Mouse (Mus musculus) hematopoietic stem cell, adult 5-6 weeks (primary cell): ENCODE measurements around the gene Akip1. TPM values are rescaled to one million over a fixed set of nuclear protein-coding genes. Genes with fewer than 3 reads are reported as not detected.

Experiments used
- ATAC-seq, 2 experiments: fragments of 125-278 bp in 1 of 2; replicated peaks in 1 of 2; 2 replicates each; pipeline ENCODE4 v1.8.0; 2016 to 2017; ENCODE audit warnings: inconsistent platforms in 2 of 2, mild to moderate bottlenecking in 2 of 2, moderate number of reproducible peaks in 2 of 2, low read depth in 1 of 2, moderate TSS enrichment in 1 of 2; ENCODE audit not compliant: low FRiP score in 2 of 2, poor library complexity in 2 of 2, severe bottlenecking in 2 of 2, insufficient read depth in 1 of 2, low TSS enrichment in 1 of 2
- total RNA-seq: library from RNA; stranded (forward); fragments of 172-1452, 232-1000 nt; gene quantifications from 2 replicates; pipeline ENCODE4 v1.2.3, GENCODE M21; 2017

The Akip1 gene
- 20.6 and 31.3 TPM in 2 replicates for total RNA-seq

- peak; percentile 90 to 94 for ATAC-seq
These were observed at the start of gene Akip1, which contains the start of gene St5 for GRCm38 (mm10) chr7:109703190-109704015. TSS of gene Akip1 (plus strand) at chr7:109703690. TSS of gene St5 (minus strand) at chr7:109703605.

- ATAC-seq, result no peak
These were observed 48.6 kb upstream of the Akip1 start for GRCm38 (mm10) chr7:109654871-109655270.

GRCm38 (mm10) chr7:109657884-109658283 is 45.6 kb upstream of the Akip1 start:
- no peak for ATAC-seq

GRCm38 (mm10) chr7:109659278-109659677 is 44.2 kb upstream of the Akip1 start:
- ATAC-seq, result no peak

GRCm38 (mm10) chr7:109662626-109663025 is 40.9 kb upstream of the Akip1 start:
- no peak for ATAC-seq

GRCm38 (mm10) chr7:109666664-109667063 is 36.8 kb upstream of the Akip1 start:
- ATAC-seq, result no peak

GRCm38 (mm10) chr7:109669426-109670170 is 33.9 kb upstream of the Akip1 start:
- no peak for ATAC-seq

- ATAC-seq, result peak; percentile 79 to 81
These were observed 31.7 kb upstream of the Akip1 start for GRCm38 (mm10) chr7:109671581-109672471.

- no peak for ATAC-seq
These were observed 28.4 kb upstream of the Akip1 start for GRCm38 (mm10) chr7:109674944-109675628.

- no peak for ATAC-seq
These were observed 23.2 kb upstream of the Akip1 start for GRCm38 (mm10) chr7:109680284-109680683.

- no peak for ATAC-seq
These were observed 22.6 kb upstream of the Akip1 start for GRCm38 (mm10) chr7:109680879-109681278.

- no peak for ATAC-seq
These were observed 16.8 kb upstream of the Akip1 start for GRCm38 (mm10) chr7:109686585-109687128.

- ATAC-seq, result no peak
These were observed 13.4 kb upstream of the Akip1 start for GRCm38 (mm10) chr7:109690101-109690500.

GRCm38 (mm10) chr7:109690961-109691360 is 12.5 kb upstream of the Akip1 start:
- no peak for ATAC-seq

- ATAC-seq, result no peak
These were observed 8.7 kb upstream of the Akip1 start for GRCm38 (mm10) chr7:109694576-109695338.

GRCm38 (mm10) chr7:109695339-109695726 is 8.2 kb upstream of the Akip1 start:
- no peak for ATAC-seq
